Mouse (Mus musculus): ENCODE measurements around the gene Manbal.

Gene Manbal

DNA sequence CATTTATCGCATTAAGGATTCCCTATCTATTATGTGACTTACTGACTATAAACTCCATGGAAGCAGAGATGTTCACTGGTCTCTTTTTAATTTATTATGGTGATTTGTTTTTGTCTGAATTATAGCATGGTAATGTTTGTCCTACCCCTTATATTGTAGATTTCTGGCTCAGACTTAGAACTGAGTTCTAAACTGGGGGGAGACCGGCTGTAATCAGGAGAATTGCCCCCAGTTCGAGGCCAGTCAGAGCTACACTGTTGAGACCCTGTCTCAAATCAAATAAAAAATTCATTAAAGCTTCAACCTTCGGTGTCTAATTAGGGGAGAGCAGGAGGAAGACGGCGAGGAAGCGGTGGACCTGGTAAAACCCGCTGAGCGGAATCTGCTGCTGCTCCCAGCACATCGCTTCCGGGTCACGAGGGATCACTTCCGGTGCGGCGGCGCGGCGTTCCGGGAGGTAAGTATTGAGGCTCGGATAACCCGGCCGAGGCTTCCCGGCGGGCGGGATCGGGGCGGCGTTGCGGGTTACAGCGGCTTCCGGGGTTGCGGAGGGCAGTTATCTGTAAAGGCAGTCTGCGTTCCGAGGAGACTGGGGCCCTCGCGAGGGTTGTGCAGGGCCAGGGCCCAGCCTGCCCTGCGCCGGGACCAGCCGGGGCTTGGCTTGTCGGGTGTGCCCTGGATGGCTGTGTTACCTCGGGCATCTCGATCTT lies at the start of gene Manbal:
TSS of gene Manbal (plus strand) at position 411 of the 710 bp plus-strand sequence.
- DNase-seq (ENCODE audit: low spot score): peak; percentile 92

DNA sequence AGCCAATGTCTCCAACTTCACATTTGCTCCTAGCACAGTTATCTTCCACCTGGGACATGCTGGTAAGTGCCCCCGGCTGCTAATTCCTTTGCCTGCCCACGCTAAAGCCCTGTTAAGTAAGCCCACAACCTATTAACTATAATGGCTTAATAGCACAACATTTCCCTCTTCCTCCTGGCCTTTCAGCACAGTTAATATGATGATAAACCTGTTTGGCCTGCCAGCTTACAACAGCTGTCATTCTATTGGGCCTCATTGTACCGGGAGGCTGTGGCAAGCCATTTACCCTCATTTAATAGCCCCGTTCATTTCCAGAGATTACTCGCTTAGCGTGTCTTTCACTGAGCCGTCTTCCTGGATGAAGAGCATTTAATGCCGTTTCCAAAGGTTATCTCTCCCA lies 47.3 kb upstream of the Manbal start:
- DNase-seq (ENCODE audit: low spot score): no peak

DNA sequence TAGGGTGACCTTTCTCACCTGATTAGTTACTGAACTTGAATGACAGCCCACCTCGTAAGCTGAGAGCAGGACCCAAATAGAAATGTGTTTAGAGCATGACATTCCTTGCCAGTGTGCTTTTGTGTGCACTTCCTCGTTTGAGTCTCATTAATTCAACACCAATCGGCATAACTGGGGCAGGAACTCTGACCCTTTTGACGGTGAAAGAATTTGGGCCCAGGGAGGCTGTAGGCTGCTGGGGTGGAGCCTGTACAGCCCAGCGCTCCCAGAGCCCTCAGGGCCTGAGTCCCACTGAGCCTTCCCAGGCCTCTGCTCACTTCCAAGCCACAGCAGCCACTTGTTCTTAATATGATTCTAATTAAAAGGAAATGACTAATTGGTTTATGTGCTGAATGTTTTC lies 46.5 kb upstream of the Manbal start:
- DNase-seq (ENCODE audit: low spot score): no peak

DNA sequence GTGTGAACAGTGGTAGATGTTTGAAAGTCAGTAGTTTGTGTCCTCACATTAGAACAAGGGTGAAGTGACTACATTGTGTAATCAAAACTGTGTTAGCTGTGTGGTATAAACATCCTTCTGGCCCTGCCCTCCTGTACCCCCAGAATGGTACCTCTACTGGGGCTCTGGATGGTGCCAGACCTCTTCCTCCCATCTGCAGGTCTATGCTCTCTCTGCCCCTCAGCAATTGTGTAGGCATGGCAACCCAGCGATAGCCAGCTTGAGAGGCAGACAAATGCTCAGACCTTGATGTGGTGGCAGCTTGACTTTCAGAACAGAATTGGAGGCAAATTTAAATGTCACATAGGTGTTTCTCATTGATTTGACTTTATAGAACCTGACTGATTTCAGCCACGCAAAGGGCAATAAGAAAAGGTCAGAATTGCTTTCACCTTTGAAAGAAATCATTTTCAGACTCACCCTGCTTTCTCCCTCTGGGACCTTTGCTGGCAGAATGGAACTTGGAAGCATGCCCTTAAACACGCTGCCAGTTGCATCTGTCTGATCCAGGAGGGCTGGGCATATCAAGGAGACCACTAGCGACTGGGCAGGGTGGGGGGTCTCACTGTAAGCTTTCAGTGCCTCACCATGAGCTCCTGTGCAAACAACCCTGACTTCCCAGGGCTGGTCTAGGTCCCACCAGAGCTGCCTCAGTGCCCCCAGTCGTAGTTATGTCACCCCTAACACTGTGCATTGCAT lies 45.2 kb upstream of the Manbal start:
- no peak for DNase-seq (ENCODE audit: low spot score)

DNA sequence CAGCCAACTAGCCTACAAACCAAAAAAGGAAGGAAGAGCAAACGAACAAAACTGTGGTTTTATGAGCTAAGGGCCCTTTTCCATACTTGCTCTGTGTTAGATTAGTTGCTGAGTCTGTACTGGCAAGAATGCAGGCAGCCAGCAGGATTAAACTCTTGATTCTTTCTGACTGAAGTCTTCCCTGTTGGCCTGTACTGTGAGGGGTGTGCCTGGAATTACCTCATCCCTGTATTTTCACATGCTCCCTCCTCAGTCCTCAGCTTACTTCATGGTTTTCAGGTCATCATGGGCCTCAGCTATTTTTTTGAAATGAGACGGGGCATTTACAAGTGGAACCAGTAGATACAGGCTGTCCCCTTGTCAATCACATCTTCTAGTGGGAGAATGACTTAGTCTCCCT lies 42.2 kb upstream of the Manbal start:
- DNase-seq (ENCODE audit: low spot score): no peak

DNA sequence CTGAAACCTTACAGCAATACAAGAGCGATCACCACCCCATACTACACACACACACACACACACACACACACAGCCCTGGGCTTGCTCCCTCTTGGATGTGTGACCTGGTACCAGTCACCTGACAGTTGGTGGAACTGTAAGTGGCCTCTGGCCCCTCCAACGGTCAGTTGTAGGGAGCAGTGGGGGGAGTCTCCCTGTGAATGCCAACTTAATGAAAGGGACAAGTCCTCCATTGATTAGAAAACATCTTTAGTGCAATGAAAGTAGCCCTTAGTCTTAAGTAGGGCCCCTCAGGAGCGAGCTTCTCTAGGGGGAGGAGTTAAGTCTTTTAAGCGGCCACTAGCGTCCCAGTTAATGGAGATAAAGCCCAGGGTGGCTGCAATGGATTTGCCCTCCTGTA lies 39.3 kb upstream of the Manbal start:
- DNase-seq (ENCODE audit: low spot score): no peak

DNA sequence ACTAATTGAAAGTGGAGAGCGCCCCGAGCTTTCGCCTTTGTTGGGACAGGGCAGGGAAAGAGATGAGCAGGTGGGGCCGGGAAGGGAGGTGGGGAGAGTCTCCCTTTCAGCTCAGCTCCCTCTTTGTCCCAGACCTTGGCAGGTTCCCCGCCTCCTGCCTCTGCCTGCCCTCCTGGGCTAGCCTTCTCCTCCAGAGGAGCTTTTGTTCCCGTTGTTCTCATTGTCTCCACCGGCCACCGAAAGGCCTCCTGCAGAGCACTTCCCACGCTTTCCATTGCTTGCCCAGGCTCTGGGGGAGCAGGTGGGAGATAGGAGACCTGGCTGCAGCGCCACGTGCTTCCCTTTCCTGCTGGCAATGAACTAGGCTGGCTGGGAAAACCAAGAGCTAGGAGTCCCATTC lies 38.8 kb upstream of the Manbal start:
- DNase-seq (ENCODE audit: low spot score): no peak

DNA sequence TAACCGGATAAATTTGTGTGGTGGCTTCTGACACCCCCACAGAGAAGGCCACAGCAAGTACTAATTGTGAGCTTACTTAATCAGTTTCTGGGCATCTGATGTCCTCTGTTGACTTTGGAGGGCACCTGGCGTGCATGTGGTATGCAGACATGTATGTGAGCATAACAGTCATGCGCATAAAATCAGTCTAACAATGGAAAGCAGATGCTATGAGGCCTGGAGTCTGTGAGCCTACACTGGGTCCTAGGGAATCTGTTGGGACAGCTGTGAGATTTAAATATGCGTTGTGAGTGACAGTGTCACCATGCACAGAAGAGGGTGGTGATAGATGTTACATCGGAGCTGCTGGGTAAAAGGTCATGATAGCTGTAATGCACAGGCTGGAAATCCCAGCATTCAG lies 35.3 kb upstream of the Manbal start:
- no peak for DNase-seq (ENCODE audit: low spot score)

DNA sequence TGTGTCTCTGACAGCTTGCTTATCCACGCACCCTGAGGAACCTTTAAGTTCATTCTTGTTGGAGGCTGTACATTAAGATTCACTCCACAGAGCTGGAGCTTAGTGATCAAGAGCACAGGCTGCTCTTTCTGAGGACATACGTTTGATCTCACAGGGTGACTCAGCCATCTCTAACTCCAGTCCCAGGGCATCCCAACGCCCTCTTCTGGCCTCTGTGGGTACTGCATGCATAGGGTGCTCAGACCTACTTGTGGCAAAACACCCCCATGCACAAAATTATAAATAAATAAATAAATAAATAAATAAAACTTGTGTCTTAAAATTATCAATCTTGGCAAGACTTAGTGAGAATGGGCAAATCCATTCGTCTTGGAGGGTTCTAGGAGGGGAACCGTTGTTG lies 28.7 kb upstream of the Manbal start:
- peak; percentile 34 for DNase-seq (ENCODE audit: low spot score)

DNA sequence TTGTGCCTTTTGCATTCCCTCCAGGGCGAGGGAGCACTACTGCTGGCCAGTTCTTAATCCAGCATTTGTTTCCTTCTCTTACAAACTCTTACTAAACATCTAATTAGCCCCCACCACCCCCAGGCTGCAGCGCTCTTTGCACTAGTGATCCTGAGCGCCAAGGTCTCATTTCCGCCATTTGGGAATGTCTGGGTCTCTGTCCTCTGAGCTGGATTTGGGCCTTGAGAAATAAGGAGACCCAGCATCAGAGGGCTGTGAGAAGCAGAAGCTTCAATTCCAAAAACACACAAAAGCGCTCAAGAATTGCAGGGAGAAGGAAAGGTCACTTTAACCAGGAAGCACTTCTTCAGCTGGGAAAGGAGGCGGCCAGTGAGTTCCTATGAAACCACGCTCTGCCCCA lies 27.9 kb upstream of the Manbal start:
- DNase-seq (ENCODE audit: low spot score): no peak

DNA sequence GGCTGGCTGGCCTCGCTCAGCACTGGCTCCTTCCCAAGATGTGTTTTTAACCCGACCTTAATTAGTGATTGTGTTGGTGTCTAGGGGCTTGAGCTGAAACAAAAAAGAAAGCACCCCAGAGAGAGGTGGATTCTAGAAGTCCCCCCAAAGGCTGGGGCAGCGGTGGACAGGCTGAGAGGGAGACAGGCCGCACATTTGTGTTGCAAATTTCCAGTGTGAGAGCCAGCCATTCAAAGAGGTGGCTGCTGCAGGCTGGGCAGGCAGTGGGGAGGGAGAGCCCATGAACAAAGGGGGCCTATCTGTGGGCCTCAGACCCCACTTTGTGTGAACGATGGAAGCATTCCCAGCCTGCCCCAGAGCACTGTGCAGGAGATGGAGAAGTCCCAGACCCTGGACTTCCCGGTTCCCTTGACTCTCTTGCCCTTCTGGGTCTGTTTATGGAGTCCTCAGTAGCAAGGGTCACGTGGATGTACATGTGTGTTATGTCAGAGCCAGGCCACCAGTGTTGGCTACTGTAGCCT lies 27.1 kb upstream of the Manbal start:
- DNase-seq (ENCODE audit: low spot score): no peak

DNA sequence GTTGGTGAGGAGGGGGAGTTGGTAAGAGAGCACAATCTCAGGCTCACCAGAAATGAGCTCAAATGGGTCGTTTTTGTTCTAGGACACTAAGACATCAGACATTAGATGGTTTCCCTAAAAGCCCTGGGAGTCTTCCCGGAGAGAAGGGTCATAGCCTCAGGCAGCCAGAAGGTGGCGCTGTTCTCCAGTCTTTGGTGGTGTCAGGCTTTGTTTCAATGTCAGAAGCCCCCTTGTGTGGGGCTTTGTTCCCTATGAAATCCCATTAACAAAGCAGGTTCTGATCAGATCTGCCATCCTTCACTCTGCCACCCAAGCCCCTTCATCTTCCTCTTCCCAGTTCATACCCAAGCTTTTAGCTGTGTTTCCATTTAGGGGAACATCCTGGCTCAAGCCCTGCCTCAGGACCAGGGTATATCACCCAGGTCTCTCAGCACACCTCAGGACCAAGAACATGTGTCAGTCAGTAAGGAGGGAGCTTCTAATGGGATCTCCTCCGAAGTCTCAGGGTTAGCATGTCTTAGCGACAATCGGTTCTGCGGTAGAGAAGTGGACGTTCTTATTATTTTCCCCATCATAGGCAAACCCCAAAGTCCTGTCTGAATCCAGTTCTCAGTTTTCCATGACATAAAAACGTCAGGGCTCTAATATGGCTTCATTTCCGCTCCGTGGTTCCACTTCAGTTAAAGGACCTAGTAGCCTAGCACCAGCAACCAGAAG lies 25.7 kb upstream of the Manbal start:
- DNase-seq (ENCODE audit: low spot score): peak; percentile 55

DNA sequence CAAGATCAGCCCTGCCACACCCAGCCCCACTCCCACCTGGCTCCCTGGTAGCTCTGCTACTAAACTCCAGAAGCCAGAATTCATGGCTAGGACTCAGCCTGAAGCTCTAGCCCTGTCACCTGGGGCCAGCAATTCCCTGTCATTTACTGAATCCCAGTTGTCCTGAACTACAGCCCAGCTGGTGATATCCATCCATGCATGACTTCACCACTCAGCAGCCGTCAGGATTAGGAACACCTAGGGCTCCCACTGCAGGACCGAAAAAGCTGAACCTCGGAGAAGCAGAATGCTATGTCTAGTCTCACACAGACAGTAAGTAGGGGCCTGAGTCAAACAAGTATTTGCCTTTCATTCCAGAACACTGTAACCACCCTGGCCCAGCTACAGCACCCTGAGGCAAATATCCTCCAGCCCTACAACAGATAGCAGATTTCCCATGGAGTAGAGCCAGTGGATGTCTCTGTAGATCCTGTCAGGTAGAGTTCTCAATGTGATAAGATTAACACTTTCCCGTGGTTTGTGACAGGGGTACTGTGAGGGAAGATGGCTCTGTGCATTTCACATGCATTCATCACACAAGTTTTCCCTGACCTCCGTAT lies 25.0 kb upstream of the Manbal start:
- DNase-seq (ENCODE audit: low spot score): no peak

DNA sequence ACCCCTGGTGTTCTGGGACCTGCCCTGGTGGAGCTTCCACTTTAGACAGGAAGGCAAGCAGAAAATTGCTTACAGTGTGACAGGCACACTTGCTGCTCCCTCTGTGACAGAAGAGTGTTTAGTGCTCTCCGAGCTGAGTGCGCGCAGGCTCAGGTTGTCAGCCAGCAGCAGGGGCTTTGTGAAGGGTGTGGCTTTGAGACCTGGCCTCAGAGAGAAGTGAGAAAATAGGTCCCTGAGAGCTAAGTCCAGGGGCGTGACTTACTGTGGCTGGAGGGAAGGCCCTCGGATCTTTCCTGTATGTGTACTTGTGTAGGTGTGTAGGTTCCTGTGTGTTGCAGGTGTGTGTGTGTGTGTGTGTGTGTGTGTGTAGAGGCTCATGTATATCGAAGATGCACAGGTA lies 24.1 kb upstream of the Manbal start:
- DNase-seq (ENCODE audit: low spot score): no peak

DNA sequence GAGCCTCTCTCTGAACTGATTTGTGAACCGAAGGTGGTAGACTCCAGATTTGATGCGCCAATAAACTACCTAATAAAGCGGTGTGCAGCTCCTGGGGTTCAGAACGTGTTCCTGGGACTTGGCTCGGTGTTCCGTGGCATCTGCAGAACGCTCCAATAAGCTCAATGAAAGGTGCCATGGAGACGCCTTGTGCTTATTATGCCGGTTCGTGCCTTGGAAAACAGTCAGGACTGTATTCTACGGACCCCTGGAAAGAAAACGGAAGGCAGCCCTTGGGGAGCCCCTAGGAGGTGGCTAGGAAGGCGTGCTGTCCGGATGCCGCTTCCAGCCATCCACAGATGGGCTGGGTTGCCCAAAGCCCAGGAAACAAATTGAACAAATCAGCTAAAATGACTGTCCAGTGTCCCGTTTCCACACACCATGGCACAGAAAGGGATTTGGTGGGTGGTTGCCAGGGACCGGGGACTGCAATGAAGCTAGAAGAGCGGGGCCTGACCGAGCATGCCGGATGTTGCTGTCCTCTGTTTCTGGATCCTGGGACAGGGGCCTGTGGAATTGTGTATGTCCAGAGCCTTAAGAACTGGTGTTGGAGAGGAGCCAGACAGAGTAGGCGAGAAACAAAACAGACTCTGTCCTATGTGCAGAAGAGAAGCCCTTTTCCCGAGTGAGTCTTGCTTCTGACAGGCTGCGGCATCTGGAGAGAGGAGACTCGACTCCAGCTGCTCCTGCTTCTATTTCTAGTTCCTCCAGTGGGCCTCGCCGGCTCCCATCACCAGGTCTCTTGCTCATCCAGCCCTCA lies 19.8 kb upstream of the Manbal start, which contains the start of gene Ghrh:
TSS of gene Ghrh (minus strand) at position 146 of the 799 bp plus-strand sequence.
- peak; percentile 20 for DNase-seq (ENCODE audit: low spot score)

DNA sequence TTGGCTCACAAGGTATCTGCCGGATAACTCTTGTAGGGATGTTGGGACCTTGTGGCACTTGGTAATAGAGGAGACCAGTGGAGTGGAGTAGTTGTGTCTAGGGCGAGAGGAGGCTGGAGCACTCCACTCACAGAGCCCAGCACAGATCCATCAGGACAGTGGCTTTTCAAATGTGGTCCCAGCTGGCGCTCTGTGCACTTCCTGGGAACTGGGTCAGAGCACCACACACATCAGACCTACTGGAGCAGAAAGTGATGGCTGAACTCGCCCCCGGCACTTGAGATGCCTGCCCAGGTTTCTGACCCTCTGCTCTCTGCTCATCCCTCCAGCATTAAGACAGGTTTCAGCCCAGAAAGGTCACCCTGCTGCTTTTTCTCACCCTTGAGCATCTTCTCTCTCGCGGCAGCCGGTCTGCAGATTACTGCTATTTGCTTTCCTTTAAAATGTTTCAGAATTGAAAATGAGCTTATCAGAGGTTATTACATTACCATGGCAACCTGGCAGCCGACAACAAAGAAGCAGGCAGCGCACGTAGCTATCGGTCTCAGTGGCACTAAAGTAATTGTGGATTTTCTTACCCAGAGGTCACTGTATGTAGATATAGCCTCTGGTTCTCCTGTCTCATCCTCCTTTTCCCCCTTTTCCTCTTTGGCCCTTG lies 18.1 kb upstream of the Manbal start:
- DNase-seq (ENCODE audit: low spot score): no peak

DNA sequence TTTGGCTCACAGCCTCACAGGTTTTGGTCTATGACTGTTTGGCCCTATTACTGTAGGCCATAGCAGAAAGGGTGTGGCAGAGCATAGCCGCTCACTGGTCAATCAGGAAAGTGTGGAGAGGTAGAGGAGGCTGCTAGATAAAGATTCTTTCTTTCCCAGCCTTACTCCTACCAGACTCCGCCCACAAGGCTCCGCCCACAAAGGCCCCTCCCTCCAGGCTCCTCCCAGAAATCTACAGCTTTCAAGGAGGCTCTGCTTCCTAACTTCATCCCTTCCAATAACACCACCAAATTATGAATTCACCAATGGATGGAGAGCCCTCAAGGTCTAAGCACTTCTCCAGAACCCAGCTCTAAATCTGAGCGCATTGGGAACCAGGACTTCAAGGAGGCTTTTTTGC lies 14.2 kb upstream of the Manbal start:
- DNase-seq (ENCODE audit: low spot score): no peak

DNA sequence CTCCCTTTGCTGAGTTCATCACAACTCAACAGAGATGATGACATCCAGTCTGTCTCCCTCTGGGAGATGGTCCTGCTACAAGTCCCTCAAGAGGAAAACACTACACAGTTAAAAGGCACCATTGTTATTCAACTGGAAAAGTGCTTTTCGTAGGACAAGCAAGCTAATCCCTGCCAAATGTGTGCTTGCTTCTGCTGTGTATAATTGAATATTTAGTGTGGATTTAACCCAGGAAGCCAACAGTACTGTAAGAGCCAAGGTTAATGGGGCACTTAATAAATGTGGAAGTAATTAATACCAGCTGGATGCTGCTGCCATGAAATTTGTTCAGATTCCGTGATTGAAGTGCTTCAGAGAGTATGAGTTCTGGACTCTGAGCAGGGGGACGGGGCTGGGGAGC lies 13.3 kb upstream of the Manbal start:
- no peak for DNase-seq (ENCODE audit: low spot score)

DNA sequence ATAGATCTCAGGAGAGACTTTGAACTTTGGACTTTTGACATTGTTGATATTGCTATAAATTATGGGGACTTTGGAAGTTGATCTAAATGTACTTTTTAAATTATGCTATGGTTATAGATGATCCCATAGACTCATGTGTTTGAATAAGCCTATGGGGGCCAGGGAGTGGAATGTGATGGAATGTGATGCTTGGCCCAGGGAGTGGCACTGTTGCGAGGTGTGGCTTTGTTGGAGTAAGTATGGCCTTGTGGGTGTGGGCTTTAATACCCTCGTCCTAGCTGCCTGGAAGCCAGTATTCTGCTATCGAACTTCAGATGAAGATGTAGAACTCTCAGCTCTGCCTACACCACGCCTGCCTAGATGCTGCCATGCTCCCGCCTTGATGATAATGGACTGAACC lies 7.4 kb upstream of the Manbal start:
- no peak for DNase-seq (ENCODE audit: low spot score)

DNA sequence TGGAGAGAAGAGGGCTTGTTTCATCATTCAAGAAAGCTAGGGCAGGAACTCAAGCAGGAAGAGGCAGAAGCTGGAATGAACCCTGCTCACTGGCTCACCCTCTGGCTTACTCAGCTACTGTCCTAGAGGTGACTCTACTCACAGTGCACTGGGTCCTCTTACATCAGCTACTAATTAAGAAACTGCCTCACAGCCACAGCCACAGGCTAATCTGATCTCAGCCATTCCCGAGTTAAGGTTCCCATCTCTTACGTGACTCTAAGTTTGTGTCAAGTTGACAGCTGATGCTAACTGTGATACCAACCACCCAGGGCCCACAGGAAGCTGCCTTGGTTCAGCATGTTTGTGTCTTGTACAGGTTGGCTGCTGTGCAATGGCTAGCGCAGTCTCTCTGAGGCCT lies 4.4 kb upstream of the Manbal start:
- no peak for DNase-seq (ENCODE audit: low spot score)

DNA sequence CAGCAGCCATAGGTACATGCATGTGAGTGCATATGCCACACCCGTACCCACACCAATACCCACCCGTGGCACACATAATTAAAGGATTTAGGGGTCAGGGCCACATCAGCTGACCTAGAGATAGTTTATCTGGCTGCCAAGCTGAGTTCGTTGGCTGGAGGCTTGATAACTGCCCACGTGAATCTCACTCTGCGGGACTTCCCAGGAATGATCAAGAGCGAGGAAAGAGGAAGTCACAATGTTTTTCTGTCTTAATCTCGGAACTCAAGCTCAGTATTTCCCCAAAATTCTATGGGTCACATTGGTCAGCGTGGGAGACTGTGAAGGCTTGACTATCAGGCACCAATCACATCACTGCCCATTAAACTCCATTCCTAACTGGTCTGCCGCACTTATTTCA lies 632 bp upstream of the Manbal start:
- DNase-seq (ENCODE audit: low spot score): no peak

All from yolk sac, embryonic 10.5 days (tissue).